Mouse (Mus musculus): Measurements from ENCODE around the gene Cct7. TPM values are rescaled to one million over a fixed set of nuclear protein-coding genes. Genes with fewer than 3 reads are reported as not detected.

Cct7 gene
- polyA plus RNA-seq, 1 experiment from 2014 or later: 358 TPM

DNA sequence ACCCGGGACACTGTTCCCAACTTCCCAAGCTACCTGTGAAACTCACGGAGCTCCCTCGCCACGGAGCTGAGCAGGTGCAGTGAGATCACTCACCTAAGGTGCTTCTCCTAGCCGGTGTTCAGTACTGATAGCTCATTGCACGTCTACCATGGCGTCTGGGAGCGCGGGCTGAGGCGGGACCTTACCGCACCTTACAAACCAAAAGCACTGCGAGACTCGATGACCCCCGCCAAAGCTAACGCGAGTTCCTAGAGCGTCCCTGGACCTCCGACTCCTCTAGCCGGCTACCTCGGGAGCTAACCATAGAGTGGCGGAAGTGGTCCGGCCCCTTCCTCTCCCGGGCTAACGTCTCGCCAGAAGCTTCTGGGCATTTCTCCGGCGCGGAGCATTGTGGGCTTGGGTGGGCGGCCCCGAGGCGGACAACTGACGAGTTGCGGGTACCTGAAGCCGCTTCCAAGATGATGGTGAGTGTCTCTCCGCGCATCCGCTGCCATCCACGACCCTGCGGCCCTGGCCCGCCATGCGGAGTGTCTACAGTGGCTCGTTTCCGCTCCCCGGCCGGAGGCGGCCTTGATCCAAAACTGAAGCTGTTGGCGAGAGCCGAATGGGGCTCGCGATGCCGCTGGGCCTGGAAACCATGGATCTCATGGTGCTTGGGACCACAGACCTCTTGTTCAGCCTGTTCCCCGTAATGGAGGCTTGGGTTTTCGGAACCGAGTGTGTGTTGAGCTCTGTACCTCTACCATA lies 523 bp downstream of the Cct7 start, which contains the start of gene Pradc1:
TSS of gene Pradc1 (minus strand) at position 307 of the 747 bp plus-strand sequence.
- Histone ChIP-seq H3K36me3 (ENCODE audit: insufficient read depth, low read length) (0 out of 2 replicates have a peak, but pooled peaks cover 2% of the 10 kb centered on the region), H3K27me3 (ENCODE audit: insufficient read depth, low read length) (no peaks in the 10 kb centered on the region), H3K9ac (ENCODE audit: low read depth, low read length) (peak within 1 kb of the TSS; percentile 85), H3K4me2 (ENCODE audit: low read length) (peak within 1 kb of the TSS; percentile 97), H3K4me3 (replicated peaks; ENCODE audit: low read depth, low read length) (peak within 1 kb of the TSS; percentile 80), H3K9me3 (replicated peaks; ENCODE audit: low read length) (no peaks in the 10 kb centered on the region), H3K4me1 (replicated peaks; ENCODE audit: insufficient read depth, low read length) (peaks cover 10% of the 10 kb centered on the region), H3K27ac (peak within 1 kb of the TSS; percentile 87)
- ATAC-seq (replicated peaks; ENCODE audit: low FRiP score, low read depth) (peak; percentile 91), DNase-seq (ENCODE audit: low spot score) (peak; percentile 99)
- WGBS: under 1% methylated on average over 54 of the region's 54 CpGs
- TF ChIP-seq CTCF (IDR thresholded peaks at IDR 0.05; ENCODE audit: low read depth): no peak

DNA sequence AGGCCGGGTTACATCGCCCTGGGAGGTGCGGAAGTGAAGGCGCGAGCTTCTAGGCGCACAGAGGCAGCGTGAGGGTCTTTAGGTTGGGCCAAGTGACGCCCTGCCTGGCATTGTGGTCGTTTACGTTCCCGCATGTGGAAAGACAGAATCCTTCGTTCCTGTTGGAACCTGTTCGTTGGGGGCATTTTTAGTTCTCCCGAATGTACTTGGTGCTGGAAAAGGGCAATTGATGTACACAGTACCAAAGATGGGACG lies 1.0 kb downstream of the Cct7 start:
- ATAC-seq (replicated peaks; ENCODE audit: low FRiP score, low read depth): no peak
- peak overlapping the region; percentile 97 for H3K4me2 ChIP-seq (ENCODE audit: low read length)
- under 1% methylated on average over 15 of the region's 15 CpGs for WGBS
- H3K27me3 ChIP-seq (ENCODE audit: insufficient read depth, low read length): no peaks in the 10 kb centered on the region
- peak overlapping the region; percentile 80 for H3K4me3 ChIP-seq (replicated peaks; ENCODE audit: low read depth, low read length)
- H3K27ac ChIP-seq: peak overlapping the region; percentile 87
- H3K9ac ChIP-seq (ENCODE audit: low read depth, low read length): peak overlapping the region; percentile 85
- TF ChIP-seq CTCF (IDR thresholded peaks at IDR 0.05; ENCODE audit: low read depth): no peak
- H3K4me1 ChIP-seq (replicated peaks; ENCODE audit: insufficient read depth, low read length): peaks cover 10% of the 10 kb centered on the region
- 0 out of 2 replicates have a peak, but pooled peaks cover 1% of the 10 kb centered on the region for H3K36me3 ChIP-seq (ENCODE audit: insufficient read depth, low read length)
- H3K9me3 ChIP-seq (replicated peaks; ENCODE audit: low read length): no peaks in the 10 kb centered on the region
- DNase-seq (ENCODE audit: low spot score): no peak

- no peaks in the 10 kb centered on the region for H3K36me3 ChIP-seq (ENCODE audit: insufficient read depth, low read length)
- H3K4me2 ChIP-seq (ENCODE audit: low read length): peak overlapping the region; percentile 97
- H3K9me3 ChIP-seq (replicated peaks; ENCODE audit: low read length): no peaks in the 10 kb centered on the region
- DNase-seq (ENCODE audit: low spot score) (no peak), ATAC-seq (replicated peaks; ENCODE audit: low FRiP score, low read depth) (no peak)
- TF ChIP-seq CTCF (IDR thresholded peaks at IDR 0.05; ENCODE audit: low read depth): no peak
- WGBS: 5% methylated on average over 7 of the region's 7 CpGs
- peaks cover 10% of the 10 kb centered on the region for H3K4me1 ChIP-seq (replicated peaks; ENCODE audit: insufficient read depth, low read length)
- no peaks in the 10 kb centered on the region for H3K27me3 ChIP-seq (ENCODE audit: insufficient read depth, low read length)
- peak overlapping the region; percentile 80 for H3K4me3 ChIP-seq (replicated peaks; ENCODE audit: low read depth, low read length)
- peak overlapping the region; percentile 85 for H3K9ac ChIP-seq (ENCODE audit: low read depth, low read length)
- peak overlapping the region; percentile 87 for H3K27ac ChIP-seq
These were observed 1.5 kb downstream of the Cct7 start for GRCm38 (mm10) chr6:85452816-85453215.

GRCm38 (mm10) chr6:85459621-85460020 lies 8.3 kb downstream of the Cct7 start:
- no peak for TF ChIP-seq CTCF (IDR thresholded peaks at IDR 0.05; ENCODE audit: low read depth)
- no peak for ATAC-seq (replicated peaks; ENCODE audit: low FRiP score, low read depth)
- H3K27ac ChIP-seq: no peak overlapping the region
- no peak overlapping the region for H3K4me2 ChIP-seq (ENCODE audit: low read length)
- H3K4me3 ChIP-seq (replicated peaks; ENCODE audit: low read depth, low read length): no peak overlapping the region
- H3K9ac ChIP-seq (ENCODE audit: low read depth, low read length): no peak overlapping the region
- no peak for DNase-seq (ENCODE audit: low spot score)
- peaks cover 45% of the 10 kb centered on the region for H3K36me3 ChIP-seq (ENCODE audit: insufficient read depth, low read length)
- WGBS: 94% methylated on average over 2 of the region's 2 CpGs
- no peaks in the 10 kb centered on the region for H3K9me3 ChIP-seq (replicated peaks; ENCODE audit: low read length)
- no peaks in the 10 kb centered on the region for H3K4me1 ChIP-seq (replicated peaks; ENCODE audit: insufficient read depth, low read length)
- no peaks in the 10 kb centered on the region for H3K27me3 ChIP-seq (ENCODE audit: insufficient read depth, low read length)

DNA sequence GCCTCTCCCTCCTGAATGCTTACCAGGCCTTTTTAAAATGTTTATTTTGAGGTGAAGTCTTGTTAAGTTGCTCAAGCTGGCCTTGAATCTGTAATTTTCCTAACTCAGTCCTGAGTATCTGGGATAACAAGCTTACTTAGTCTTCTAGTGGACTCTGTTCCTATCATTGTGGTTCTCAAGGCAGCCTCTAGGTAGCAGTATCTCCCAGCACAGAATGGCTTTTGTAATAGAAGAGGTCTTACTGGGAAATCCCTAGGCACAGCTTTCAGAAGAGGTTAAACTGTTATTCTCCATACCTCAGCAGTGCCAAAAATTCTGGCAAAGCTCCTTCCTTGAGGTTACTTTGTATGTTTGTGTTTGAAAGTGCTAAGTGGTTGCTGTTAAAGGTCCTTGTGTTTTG lies 14.1 kb downstream of the Cct7 start:
- Histone ChIP-seq H3K27ac (no peak overlapping the region), H3K9me3 (replicated peaks; ENCODE audit: low read length) (no peaks in the 10 kb centered on the region), H3K4me1 (replicated peaks; ENCODE audit: insufficient read depth, low read length) (no peaks in the 10 kb centered on the region), H3K4me3 (replicated peaks; ENCODE audit: low read depth, low read length) (no peak overlapping the region), H3K9ac (ENCODE audit: low read depth, low read length) (no peak overlapping the region), H3K36me3 (ENCODE audit: insufficient read depth, low read length) (peaks cover 74% of the 10 kb centered on the region), H3K27me3 (ENCODE audit: insufficient read depth, low read length) (no peaks in the 10 kb centered on the region), H3K4me2 (ENCODE audit: low read length) (no peak overlapping the region)
- TF ChIP-seq CTCF (IDR thresholded peaks at IDR 0.05; ENCODE audit: low read depth): peak; percentile 60
- ATAC-seq (replicated peaks; ENCODE audit: low FRiP score, low read depth): no peak
- DNase-seq (ENCODE audit: low spot score): peak; percentile 59

GRCm38 (mm10) chr6:85469660-85470430 lies 18.5 kb downstream of the Cct7 start:
- DNase-seq (ENCODE audit: low spot score): no peak
- Histone ChIP-seq H3K36me3 (ENCODE audit: insufficient read depth, low read length) (peaks cover 36% of the 10 kb centered on the region), H3K9ac (ENCODE audit: low read depth, low read length) (no peak overlapping the region), H3K4me3 (replicated peaks; ENCODE audit: low read depth, low read length) (no peak overlapping the region), H3K9me3 (replicated peaks; ENCODE audit: low read length) (no peaks in the 10 kb centered on the region), H3K4me2 (ENCODE audit: low read length) (no peak overlapping the region), H3K27me3 (ENCODE audit: insufficient read depth, low read length) (no peaks in the 10 kb centered on the region), H3K27ac (no peak overlapping the region), H3K4me1 (replicated peaks; ENCODE audit: insufficient read depth, low read length) (no peaks in the 10 kb centered on the region)
- 71% methylated on average over 5 of the region's 5 CpGs for WGBS
- TF ChIP-seq CTCF (IDR thresholded peaks at IDR 0.05; ENCODE audit: low read depth): no peak
- peak; percentile 48; the same call in 1 of the 2 replicates for ATAC-seq (replicated peaks; ENCODE audit: low FRiP score, low read depth)
